Mouse (Mus musculus) heart, adult 18-20 months (tissue): ENCODE measurements at regions not wholly inside any gene's neighbourhood (a gene's known extent, or its start where the extent isn't known, plus 50 kb on each side); places are given as distances from the start of the nearest gene placed in this dataset.

Experiments used
- DNase-seq, 2 experiments: peaks; one replicate each; pipeline ENCODE4 v3.0.0; 2021 to 2022; ENCODE audit warnings: mixed read lengths in 1 of 2

GRCm38 (mm10) chrX:78797642-78798041 is 60.1 kb downstream of the Fam47c start:
- peak in 1 of 2 experiments; percentile 2 for DNase-seq
